Mouse (Mus musculus) kidney, adult 2 months (tissue): ENCODE measurements around the gene Dpm2.

ENCODE experiments used
- CTCF ChIP-seq: fragments of 200-500 bp; conservative IDR thresholded peaks from 2 replicates; pipeline ENCODE4 v1.5.1; 2011; ENCODE audit warnings: low read depth, mild to moderate bottlenecking, control low read depth, low read length, moderate library complexity, mixed read lengths; ENCODE audit not compliant: insufficient read depth, insufficient read length
- POLR2A ChIP-seq: fragments of 200-500 bp; IDR thresholded peaks from one replicate; pipeline ENCODE4 v1.6.1; 2011; ENCODE audit warnings: low read depth, low read length, control low read depth

DNA sequence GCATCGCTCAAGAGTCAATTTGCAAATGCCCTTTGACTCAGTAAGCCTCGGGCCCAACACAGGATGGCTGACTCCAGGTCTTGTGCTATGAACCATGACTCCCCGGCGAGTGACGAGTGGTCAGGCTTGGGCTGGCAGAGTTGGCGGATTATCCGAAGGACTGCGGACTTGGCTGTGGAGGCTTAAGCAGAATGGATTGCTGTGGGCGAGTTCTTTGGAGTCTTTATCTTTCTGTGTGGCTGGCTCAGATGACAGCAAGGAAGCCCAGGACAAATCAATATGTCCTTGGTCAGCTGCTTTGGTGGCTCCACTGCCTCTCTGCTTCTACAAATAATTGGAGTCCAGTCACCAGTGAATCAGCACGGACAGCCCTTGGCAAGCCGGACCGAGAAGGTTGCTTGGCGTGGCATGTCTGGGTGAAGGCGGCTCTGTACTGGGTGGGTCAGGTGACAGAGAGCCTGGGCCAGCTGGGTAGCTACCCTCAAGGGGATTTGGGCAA lies 43.1 kb upstream of the Dpm2 start:
- TF ChIP-seq POLR2A (peak; percentile 46), CTCF (no peak)
